Mouse (Mus musculus): Measurements from ENCODE around the gene Hoxc4. TPM values are rescaled to one million over a fixed set of nuclear protein-coding genes. Genes with fewer than 3 reads are reported as not detected.

Hoxc4 gene
- total RNA-seq, 2 experiments from 2014 or later, result not detected

DNA sequence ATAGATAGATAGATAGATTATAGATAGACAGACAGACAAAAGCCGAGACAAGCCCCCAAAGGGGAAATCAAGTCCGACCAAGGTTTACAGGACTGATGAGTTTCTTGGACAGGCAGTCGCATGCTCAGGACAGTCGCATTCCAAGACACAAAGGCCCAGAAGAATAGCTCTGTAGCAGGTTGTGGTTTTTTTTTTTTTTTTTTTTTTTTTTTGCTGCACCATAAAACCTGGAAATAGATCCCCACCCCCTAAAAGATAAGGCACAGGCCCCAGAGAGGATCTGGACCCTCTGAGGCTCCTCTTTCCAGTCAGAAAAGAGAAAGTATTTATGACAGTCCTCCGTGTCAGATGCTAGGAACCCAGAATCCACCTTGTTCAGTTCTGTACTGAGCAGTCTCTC lies 30.7 kb upstream of the Hoxc4 start:
- ATAC-seq (replicated peaks; ENCODE audit: low FRiP score, low TSS enrichment, poor library complexity, severe bottlenecking), result no peak

DNA sequence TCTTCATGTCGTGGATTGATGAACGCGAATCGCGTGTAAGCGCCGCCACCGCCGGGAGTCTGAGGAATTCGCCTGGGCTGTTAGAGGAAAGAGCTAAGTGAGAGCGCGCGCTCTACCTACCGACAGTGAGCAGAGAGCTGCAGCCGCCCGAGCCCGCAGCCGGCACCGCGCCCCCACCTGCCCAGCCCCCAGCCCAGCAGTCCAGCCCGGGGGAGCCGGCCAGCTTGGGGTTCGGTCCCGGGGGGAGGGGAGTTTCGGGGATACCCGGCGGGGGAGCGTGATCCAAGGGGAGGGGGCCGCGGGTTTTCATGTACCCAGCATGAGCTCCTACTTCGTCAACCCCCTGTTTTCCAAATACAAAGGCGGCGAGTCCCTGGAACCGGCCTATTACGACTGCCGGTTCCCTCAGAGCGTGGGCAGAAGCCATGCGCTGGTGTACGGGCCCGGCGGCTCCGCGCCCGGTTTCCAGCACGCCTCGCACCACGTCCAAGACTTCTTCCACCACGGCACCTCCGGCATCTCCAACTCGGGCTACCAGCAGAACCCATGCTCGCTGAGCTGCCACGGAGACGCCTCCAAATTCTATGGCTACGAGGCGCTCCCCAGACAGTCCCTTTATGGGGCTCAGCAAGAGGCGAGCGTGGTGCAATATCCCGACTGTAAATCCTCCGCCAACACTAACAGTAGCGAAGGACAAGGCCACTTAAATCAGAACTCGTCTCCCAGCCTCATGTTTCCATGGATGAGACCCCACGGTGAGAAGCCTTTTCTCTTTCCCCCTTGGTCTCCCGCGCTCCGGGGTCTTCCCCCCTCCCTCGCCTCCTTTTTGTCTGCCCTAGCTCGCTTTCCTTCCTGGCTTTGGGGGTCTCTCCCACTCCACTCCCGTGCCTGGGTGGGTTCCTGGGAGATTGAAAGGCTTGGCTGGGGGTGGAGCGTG lies 28.0 kb upstream of the Hoxc4 start, which contains the start of gene Hoxc8:
TSS of gene Hoxc8 (plus strand) at position 147 of the 937 bp plus-strand sequence.
- no peak for ATAC-seq (replicated peaks; ENCODE audit: low FRiP score, low TSS enrichment, poor library complexity, severe bottlenecking)

DNA sequence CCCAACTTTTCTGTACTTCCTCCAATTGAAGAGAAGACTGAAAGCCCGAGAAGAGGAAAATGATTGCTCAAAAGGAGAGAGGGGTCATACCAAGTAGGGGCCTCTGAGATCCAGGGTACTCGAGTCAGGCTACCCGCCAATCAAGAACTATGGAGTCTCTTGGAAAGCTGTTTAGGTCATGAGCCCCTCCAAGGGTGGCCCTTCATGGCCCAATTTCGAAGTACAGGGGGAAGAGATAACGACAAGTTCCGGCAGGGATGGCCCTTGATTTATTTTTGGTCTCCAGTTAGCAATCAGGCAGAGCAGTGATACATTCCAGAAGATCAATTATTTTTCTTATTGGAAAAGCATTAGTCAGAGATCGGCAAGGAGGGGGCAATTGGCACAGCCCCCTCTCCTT lies 27.0 kb upstream of the Hoxc4 start:
- no peak for ATAC-seq (replicated peaks; ENCODE audit: low FRiP score, low TSS enrichment, poor library complexity, severe bottlenecking)

DNA sequence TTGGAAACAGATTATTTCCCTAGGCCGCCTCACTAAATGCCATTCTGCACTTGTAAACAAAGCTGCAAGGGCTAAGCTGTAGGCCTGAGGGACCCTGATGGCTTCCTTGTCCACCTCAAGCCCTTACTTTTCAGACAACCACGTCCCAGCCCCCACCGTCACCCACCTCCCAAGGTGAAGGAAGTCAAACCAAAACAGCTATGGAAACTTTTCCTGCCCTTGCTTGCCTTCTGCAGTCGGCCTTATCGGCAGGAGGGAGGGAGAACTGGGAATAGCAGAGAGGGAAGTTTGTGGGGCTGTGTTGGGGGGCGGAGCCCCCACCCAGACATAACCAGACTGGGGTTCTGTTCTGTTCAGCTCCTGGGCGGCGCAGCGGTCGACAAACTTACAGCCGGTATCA lies 26.5 kb upstream of the Hoxc4 start:
- no peak for ATAC-seq (replicated peaks; ENCODE audit: low FRiP score, low TSS enrichment, poor library complexity, severe bottlenecking)

DNA sequence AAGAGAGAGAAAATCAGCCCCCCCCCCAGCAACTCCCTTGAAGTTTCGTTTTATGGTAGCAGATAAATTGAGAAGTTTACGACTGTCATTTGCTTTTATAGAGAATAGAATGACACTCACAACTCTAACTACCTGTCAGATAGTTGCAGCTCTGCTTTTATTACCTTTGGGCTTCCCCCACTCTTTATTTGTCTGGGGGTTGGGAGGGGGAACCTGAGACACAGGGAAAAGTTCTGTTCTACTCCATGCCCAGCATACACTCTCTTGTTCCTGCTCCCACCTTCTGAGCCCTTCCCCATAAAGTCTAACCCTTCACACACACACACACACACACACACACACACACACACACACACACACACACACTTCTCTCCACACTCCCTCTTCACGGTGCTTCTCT lies 25.9 kb upstream of the Hoxc4 start:
- ATAC-seq (replicated peaks; ENCODE audit: low FRiP score, low TSS enrichment, poor library complexity, severe bottlenecking), result no peak

DNA sequence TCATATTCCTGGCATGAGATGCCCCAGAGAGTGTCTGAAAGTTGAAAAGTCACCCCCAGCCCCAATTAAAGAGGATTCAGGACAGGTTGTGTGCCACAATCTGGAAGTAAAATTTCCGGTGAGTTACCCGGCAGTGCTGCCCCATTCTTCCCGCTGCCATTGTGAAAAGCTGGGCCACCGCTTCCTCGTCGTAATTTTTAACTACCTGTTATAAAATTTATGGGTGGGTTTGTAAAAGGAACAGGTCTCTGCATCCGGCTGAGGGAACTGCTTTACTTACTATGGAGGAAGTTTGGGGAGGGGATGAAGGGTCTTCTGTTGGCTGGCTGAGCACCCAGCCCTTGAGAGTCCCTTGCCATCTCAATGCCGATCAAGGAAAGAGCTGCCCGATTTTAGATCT lies 22.2 kb upstream of the Hoxc4 start:
- ATAC-seq (replicated peaks; ENCODE audit: low FRiP score, low TSS enrichment, poor library complexity, severe bottlenecking), result no peak

DNA sequence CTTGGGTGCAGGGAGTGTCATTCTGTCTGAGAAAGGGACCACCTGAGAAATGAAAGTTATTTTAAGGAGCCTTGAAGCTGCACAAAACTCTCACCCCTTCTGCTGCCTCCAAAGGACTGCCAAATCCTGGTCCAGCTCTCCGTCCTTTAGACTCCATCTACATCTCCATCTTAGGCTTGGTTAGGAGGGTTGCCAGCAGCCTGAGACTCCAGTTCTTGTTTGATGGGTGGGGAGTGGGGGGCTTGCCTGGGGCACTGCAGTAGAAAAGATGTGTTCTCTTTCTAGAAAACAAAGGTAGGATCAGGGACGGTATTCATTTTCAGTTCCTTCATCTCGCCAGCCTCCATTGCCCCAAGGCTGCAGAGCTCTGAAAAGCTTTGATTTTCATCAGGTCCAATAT lies 21.3 kb upstream of the Hoxc4 start:
- no peak for ATAC-seq (replicated peaks; ENCODE audit: low FRiP score, low TSS enrichment, poor library complexity, severe bottlenecking)

DNA sequence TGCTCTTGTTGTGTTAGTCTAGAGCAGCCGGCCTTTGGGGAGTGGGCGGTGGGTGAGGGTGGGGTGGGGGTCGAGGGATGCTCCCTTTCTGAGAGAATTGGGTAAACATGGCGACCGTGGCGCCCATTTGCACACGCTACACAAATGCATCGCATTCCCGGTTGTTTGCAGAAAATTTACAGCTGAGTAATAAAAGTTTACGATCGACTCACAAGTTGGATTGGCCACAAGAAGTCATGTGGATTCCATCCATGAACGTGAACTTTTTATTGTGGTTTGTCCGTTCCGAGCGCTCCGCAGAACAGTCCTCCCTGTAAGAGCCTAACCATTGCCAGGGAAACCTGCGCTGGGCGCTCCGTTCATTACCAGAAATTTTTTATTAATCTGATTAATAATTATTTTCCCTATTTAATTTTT lies 20.8 kb upstream of the Hoxc4 start, which contains the start of gene Hoxc6:
TSS of gene Hoxc6 (plus strand) at position 319 of the 417 bp plus-strand sequence.
- no peak for ATAC-seq (replicated peaks; ENCODE audit: low FRiP score, low TSS enrichment, poor library complexity, severe bottlenecking)

DNA sequence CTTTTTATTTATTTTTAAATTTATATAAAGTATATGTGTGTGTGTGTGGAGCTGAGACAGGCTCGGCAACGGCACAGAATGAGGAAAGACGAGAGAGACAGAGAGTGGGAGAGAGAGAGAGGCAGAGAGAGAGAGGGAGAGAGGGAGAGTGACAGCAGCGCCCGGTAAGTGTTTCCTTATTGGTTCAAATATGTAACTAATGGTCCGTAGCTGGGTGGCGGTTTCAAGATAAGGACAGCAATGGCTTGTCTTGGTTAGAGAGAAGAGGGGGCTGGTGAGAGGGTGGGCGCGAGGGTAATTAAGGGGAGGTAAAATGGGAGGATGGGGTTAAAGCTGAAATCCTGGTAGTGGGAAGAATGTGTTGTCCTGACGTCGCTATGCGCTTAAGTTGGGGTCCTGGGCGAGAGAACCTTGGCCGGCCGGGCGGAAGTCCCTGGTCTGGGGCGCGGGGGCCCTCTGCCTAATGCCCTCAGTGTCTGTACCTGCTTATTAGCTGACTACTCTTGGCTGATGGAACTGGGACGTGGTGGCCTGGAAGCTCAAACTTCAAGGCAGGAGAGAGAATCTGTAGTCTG lies 20.0 kb upstream of the Hoxc4 start:
- no peak for ATAC-seq (replicated peaks; ENCODE audit: low FRiP score, low TSS enrichment, poor library complexity, severe bottlenecking)

DNA sequence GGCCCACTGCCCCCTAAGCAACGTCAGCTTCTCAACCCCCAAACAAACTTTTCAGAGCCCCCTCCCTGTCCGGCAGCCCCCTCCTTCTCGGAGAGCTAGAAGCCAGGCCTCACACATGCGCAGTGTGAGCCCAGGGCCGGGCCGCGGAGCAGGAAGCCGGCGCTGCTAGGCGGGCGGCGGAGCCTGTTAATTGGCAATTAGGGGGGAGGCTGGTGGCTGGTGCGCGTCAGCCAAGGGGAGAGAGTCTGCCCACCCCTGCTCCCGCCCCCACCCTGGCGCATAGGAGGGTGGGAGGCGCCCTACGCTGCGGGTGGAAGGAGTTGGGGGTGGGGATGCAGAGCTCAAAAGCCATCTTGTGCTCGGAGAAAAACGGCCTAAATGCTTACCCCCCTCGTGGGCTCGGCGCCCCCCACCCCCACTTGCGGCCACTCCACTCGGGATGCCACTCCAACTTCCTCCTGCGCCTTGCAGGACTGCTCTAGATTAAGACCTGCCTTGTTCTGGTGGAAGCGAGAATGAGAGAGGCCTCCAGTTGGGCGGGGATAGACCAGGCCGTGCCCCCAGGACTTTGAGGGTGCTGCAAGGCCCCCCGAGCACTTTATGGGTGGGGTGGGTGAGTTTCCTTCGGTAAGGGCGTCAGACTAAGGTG lies 19.4 kb upstream of the Hoxc4 start:
- ATAC-seq (replicated peaks; ENCODE audit: low FRiP score, low TSS enrichment, poor library complexity, severe bottlenecking), result peak; percentile 46

DNA sequence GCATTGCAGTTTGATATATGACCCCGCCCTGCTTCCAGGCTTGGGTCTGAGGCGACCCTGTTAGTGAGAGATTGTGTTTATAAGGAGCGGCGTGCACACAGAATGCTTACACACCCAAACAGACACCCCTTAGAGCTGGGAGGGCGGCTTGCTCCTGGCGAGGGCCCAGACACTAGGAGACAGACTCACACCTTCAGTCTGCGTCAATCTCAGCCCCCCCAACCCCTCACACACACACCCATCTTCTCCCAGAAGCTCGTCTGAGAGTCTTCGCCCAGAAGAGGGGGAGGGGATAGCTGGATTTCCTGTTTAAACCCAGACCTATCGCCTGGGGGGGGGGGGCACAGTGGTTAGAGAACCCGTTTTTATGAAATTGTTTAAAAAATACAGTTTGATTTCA lies 18.8 kb upstream of the Hoxc4 start:
- no peak for ATAC-seq (replicated peaks; ENCODE audit: low FRiP score, low TSS enrichment, poor library complexity, severe bottlenecking)

DNA sequence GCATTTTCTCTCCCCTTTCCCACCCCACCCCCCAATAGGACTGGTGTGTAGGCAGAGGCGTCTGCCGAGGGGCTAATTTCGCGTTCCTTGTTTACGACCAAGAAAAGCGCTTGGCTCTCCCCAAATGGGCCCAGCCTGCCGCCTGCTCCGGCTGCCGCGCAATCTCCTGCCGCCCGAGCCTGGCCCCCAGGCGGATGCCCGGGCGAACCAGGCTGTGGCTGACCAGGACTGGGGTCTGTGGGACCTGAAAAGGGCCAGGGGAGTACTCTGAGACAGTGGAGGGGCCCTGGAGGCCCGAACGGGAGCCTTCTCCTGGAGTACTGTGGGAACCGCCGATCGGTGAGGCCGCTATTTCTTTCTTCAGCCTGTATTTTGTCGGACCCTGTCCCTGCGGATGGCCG lies 18.2 kb upstream of the Hoxc4 start:
- ATAC-seq (replicated peaks; ENCODE audit: low FRiP score, low TSS enrichment, poor library complexity, severe bottlenecking), result no peak

DNA sequence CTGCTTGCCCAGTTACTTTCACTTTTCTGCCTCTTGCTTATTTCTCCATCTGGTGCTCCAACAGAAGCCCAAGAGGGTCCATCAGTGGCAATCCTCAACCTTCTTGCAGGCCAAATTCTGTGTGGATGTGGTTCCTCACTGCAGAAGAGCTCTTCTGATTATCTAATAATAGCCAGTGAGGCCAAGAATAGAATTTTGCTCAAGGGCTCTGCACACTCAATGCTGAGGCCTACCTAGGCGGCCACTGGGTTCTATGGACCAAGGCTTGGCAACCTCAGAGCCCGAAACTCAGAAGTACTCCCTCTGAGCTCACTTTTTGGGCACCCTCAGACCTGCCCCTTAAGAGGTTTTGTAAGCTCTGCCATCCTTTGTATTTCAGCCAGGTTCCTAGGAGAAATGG lies 17.4 kb upstream of the Hoxc4 start:
- ATAC-seq (replicated peaks; ENCODE audit: low FRiP score, low TSS enrichment, poor library complexity, severe bottlenecking), result no peak

DNA sequence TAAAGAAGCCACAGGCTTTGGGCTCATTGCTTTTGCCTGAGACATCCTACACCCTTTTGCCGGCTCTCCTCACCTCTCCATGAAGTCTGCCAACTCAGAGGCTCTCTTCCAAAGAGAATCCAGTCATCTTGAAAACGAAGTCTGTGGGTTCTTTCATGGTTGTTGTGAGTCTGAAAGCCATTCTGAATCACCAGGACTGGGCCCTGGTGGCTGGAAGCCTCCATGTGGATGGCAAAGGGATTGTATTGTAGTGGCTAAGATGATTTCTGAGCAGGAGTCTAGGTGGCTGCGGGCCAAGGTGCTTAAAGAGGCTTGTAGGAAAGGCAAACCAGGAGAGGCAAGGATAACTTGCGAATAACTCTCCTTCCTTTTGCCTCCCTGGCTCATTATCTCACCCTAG lies 16.6 kb upstream of the Hoxc4 start:
- ATAC-seq (replicated peaks; ENCODE audit: low FRiP score, low TSS enrichment, poor library complexity, severe bottlenecking), result no peak

DNA sequence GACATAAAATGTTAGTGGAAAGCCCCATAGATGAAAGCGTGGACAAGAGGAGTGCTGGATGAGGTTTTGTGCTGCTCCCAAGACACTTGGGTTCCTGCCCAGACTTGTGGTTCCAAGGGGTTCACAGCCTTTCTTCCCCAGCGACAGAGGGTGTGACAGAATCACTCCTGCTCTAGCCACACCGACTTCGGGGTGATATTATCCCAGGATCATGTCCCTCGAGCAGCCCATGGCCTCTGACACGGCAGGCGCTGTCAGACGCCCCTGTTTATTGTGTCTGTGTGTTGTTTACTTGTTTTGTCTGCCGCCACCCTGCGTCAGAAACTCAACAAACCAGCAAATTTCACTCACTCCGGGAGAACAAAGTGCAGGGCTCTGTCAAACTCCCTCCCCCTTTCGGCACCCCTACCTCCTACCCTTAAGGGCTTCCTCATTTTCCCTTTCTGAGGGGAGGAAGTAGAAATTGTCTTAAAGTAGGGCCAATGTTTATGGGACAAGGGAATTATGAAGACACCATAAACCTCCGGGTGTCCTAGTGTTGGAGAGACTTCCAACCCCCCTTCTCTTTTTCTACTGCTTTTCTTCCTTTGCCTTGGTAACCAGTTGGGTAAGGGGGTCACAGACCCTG lies 15.8 kb upstream of the Hoxc4 start:
- no peak for ATAC-seq (replicated peaks; ENCODE audit: low FRiP score, low TSS enrichment, poor library complexity, severe bottlenecking)

DNA sequence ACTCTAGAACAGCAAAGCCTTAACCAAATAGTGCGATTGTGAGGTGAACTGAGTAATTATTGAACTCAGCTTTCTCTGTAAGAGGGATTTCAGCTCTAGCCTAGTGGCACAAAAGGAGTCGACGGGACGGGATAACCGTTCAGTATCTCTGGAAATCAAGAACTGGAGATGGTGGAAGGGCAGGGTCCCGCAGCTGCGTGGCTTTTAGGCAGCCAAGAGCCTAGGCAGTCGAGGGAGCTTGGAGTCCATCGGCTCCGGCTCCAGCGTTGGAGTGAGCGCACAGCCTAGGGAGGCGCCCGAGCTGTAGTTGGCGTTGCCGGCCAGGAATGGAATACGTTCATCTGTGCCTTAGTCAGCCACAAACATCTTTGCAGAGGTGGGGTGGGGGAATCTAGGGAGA lies 13.4 kb upstream of the Hoxc4 start:
- no peak for ATAC-seq (replicated peaks; ENCODE audit: low FRiP score, low TSS enrichment, poor library complexity, severe bottlenecking)

DNA sequence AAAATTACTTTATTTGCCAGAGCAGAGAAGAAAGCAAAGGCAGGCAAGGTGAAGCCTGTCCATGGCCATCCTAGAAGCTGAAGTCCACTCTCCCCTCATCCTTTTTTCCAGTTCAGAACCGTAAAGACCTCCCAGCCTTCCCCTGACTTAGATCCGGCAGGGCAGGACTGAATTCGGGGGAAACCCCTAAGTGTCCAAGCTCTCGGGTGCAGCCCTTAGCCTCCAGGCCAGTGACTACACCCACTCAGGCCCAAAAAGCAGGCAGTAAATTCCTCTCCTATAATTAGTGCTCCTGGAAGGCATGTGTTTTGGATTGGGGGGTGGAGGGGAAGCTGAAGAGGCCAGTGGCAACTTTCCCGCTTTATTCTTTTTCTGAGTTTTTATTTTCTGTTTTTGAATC lies 12.9 kb upstream of the Hoxc4 start:
- no peak for ATAC-seq (replicated peaks; ENCODE audit: low FRiP score, low TSS enrichment, poor library complexity, severe bottlenecking)

DNA sequence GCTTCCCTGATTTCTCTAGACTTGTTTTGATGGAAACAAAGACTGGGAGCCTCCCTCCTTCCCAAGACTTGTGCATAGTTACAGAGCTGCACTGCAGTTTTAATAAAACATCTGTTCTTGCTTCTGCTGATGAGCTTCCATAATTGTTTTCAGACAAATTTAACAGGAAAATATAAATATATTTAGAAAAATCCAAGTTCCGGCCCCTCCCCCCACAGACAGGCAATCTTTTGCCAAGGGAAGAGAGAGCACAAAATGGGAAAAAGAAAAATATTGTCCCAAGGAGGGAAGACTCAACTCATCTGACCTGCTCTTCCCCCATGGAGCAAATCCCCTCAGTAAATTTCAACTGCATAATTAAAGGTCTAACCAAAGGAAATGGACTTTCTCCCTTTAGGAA lies 12.4 kb upstream of the Hoxc4 start:
- ATAC-seq (replicated peaks; ENCODE audit: low FRiP score, low TSS enrichment, poor library complexity, severe bottlenecking), result no peak

DNA sequence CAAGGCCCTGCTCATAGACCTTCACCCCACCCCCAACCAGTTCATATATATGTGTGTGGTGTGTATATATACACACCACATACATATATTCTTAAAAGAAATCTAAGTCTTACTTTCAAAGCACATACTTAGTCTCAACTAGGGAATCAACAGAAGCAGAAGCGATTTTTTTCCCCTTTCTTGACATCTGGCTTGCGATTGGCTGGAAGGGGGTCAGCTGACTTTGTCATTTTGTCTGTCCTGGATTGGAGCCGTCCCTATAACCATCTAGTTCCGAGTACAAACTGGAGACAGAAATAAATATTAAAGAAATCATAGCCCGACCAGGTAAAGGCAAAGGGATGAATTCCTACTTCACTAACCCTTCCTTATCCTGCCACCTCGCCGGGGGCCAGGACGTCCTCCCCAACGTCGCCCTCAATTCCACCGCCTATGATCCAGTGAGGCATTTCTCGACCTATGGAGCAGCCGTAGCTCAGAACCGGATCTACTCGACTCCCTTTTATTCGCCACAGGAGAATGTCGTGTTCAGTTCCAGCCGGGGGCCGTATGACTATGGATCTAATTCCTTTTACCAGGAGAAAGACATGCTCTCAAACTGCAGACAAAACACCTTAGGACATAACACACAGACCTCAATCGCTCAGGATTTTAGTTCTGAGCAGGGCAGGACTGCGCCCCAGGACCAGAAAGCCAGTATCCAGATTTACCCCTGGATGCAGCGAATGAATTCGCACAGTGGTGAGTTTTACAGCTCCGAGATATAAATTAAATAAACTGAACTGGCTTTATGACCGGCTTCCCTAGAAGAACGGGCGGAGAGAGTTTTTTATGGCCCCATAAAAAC lies 9.2 kb upstream of the Hoxc4 start:
- no peak for ATAC-seq (replicated peaks; ENCODE audit: low FRiP score, low TSS enrichment, poor library complexity, severe bottlenecking)
